Mouse (Mus musculus) heart, postnatal 0 days (tissue): ENCODE measurements around the gene Serinc1. TPM values are rescaled to one million over a fixed set of nuclear protein-coding genes. Genes with fewer than 3 reads are reported as not detected.
"Not testable (repeated sequence)": the region's sequence is repeated elsewhere in the genome, so short reads cannot be mapped to it uniquely, and the experiment has no call there.

Source experiments
- ATAC-seq: fragments of 200-750 bp; cut with Nextera tagmentation; 2 replicates; pipeline ENCODE4 v1.8.0; 2017; ENCODE audit warnings: low read depth, moderate number of reproducible peaks, moderate library complexity; ENCODE audit not compliant: insufficient read depth
- DNase-seq: peaks from one replicate; pipeline ENCODE4 v3.0.0-alpha.2; 2016; ENCODE audit warnings: low spot score
- H3K27ac ChIP-seq: fragments of 300-500 bp; sonication (generic); 2 replicates; pipeline ENCODE4 v1.5.1; 2014; ENCODE audit warnings: low read depth, mild to moderate bottlenecking
- H3K27me3 ChIP-seq: fragments of 300-500 bp; sonication (generic); 2 replicates; pipeline ENCODE4 v1.6.1; 2014; ENCODE audit warnings: low read length, mixed read lengths; ENCODE audit not compliant: control insufficient read depth, insufficient read depth
- H3K36me3 ChIP-seq: fragments of 300-500 bp; sonication (generic); replicated peaks from 2 replicates; pipeline ENCODE4 v1.6.1; 2014; ENCODE audit warnings: low read length, mixed read lengths; ENCODE audit not compliant: control insufficient read depth, insufficient read depth
- H3K4me1 ChIP-seq: fragments of 300-500 bp; sonication (generic); 2 replicates; pipeline ENCODE4 v1.6.1; 2014; ENCODE audit warnings: antibody characterized with exemption; ENCODE audit not compliant: control insufficient read depth, insufficient read depth
- H3K4me2 ChIP-seq: fragments of 300-500 bp; sonication (generic); 2 replicates; pipeline ENCODE4 v1.6.1; 2014; ENCODE audit warnings: low read depth, mild to moderate bottlenecking, low read length, moderate library complexity
- H3K4me3 ChIP-seq: fragments of 300-500 bp; sonication (generic); 2 replicates; pipeline ENCODE4 v1.5.1; 2014; ENCODE audit warnings: low read depth, low read length
- H3K9ac ChIP-seq: fragments of 300-500 bp; sonication (generic); replicated peaks from 2 replicates; pipeline ENCODE4 v1.6.1; 2014; ENCODE audit warnings: low read depth, low read length, mixed read lengths
- H3K9me3 ChIP-seq: fragments of 300-500 bp; sonication (generic); replicated peaks from 2 replicates; pipeline ENCODE4 v1.6.1; 2016; ENCODE audit warnings: low read length; ENCODE audit not compliant: control insufficient read depth
- CTCF ChIP-seq: IDR thresholded peaks from 2 replicates; pipeline ENCODE4 v1.5.1; 2016; ENCODE audit warnings: antibody characterized with exemption, control low read depth, low read depth
- EP300 ChIP-seq: IDR thresholded peaks from 2 replicates; pipeline ENCODE4 v1.6.1; 2016; ENCODE audit warnings: antibody characterized with exemption, low read depth
- WGBS: fragments of 180-500 bp; shearing (Covaris S2); extraction: QIAGEN DNeasy Blood & Tissue Kit; methylation state at CpG from one replicate; pipeline ENCODE4 v1.1.7; 2014; 5-methylcytosine and 5-hydroxymethylcytosine counted together
- polyA plus RNA-seq: library from polyadenylated mRNA; unstranded; fragments of >200 nt; fragmentation: Nextera tagmentation; extraction: Ambion mirVana; gene quantifications from 2 replicates; pipeline ENCODE4 v1.2.1, GENCODE M21; 2015
- total RNA-seq: library from RNA; depleted of rRNA; stranded (reverse); fragments of >200 nt; gene quantifications from 2 replicates; pipeline ENCODE4 v1.2.3, GENCODE M21; 2014; ENCODE audit warnings: low replicate concordance

The Serinc1 gene
- total and polyA plus RNA-seq, 2 experiments from 2014 or later, result 145 to 158 TPM

- Histone ChIP-seq H3K4me1 (no peaks in the 10 kb centered on the region), H3K4me3 (no peak overlapping the region), H3K27ac (no peak overlapping the region), H3K36me3 (no peaks in the 10 kb centered on the region), H3K27me3 (no peaks in the 10 kb centered on the region), H3K9ac (no peak overlapping the region), H3K9me3 (no peaks in the 10 kb centered on the region), H3K4me2 (no peak overlapping the region)
- ATAC-seq, result no peak
- TF ChIP-seq CTCF, result no peak
- no peak for TF ChIP-seq EP300
- no peak for DNase-seq
- WGBS, result 42% methylated on average over 1 of the region's 1 CpGs
Observed at GRCm38 (mm10) chr10:57566221-57566620, 33.9 kb upstream of the Serinc1 start.

DNA sequence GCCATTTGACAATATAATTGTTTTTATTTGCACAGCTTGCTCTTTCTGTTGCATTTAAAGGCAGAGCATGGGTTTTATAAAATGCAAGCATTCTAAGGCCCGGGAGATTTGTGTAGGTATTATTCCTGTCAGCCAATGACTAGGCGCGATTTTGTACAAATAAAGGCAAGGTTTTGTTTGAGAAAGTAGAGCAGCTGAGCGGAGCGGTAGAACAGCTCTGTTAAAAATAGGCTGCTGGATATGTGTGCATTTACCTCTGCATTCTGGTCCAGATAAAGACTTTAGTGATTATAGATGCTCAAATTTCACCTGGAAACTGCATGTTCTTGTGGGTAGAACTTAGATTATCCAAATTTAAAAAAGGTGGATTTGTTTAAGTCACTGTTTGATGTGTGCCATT lies 25.3 kb upstream of the Serinc1 start:
- no peak overlapping the region for H3K27ac ChIP-seq
- no peaks in the 10 kb centered on the region for H3K4me1 ChIP-seq
- ATAC-seq (no peak), DNase-seq (no peak)
- H3K9ac ChIP-seq, result no peak overlapping the region
- H3K27me3 ChIP-seq, result no peaks in the 10 kb centered on the region
- no peak overlapping the region for H3K4me3 ChIP-seq
- no peak overlapping the region for H3K4me2 ChIP-seq
- no peaks in the 10 kb centered on the region for H3K36me3 ChIP-seq
- TF ChIP-seq CTCF (no peak), EP300 (no peak)
- WGBS, result 83% methylated on average over 5 of the region's 5 CpGs
- H3K9me3 ChIP-seq, result no peaks in the 10 kb centered on the region

- H3K4me3 ChIP-seq, result no peak overlapping the region
- no peak overlapping the region for H3K27ac ChIP-seq
- no peaks in the 10 kb centered on the region for H3K27me3 ChIP-seq
- TF ChIP-seq CTCF (no peak), EP300 (no peak)
- ATAC-seq, result no peak
- 70% methylated on average over 1 of the region's 1 CpGs for WGBS
- H3K4me2 ChIP-seq, result no peak overlapping the region
- H3K4me1 ChIP-seq, result no peaks in the 10 kb centered on the region
- no peak overlapping the region for H3K9ac ChIP-seq
- no peaks in the 10 kb centered on the region for H3K9me3 ChIP-seq
- no peak for DNase-seq
- no peaks in the 10 kb centered on the region for H3K36me3 ChIP-seq
Observed at GRCm38 (mm10) chr10:57553719-57554118, 21.4 kb upstream of the Serinc1 start.

GRCm38 (mm10) chr10:57549631-57550030 lies 17.3 kb upstream of the Serinc1 start:
- Histone ChIP-seq H3K9me3 (no peaks in the 10 kb centered on the region), H3K4me1 (no peaks in the 10 kb centered on the region), H3K4me2 (no peak overlapping the region), H3K9ac (no peak overlapping the region), H3K27me3 (no peaks in the 10 kb centered on the region), H3K4me3 (no peak overlapping the region), H3K27ac (no peak overlapping the region), H3K36me3 (no peaks in the 10 kb centered on the region)
- TF ChIP-seq EP300 (no peak), CTCF (no peak)
- 70% methylated on average over 4 of the region's 4 CpGs for WGBS
- DNase-seq, result no peak
- no peak for ATAC-seq

DNA sequence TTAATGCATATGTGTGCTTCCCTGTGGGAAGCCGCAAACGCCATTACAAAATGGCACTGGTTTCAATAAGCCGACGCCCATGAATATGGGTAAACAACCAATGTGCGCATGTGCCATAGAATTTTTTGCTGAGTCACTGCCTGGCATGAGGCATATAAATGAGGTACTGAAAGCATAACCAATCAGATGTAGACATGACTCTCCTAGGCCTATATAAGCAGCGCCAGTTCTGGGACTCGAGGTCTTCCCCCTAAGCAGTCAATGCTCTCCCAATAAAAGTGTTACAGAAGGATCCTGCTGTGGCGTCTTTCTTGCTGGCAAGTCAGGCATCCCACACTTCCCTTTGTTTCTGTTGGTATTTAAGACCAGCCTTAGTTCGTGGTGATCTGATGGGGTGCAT lies 11.6 kb upstream of the Serinc1 start:
- not testable (repeated sequence) for H3K27ac ChIP-seq, H3K36me3 ChIP-seq, H3K4me1 ChIP-seq, H3K9me3 ChIP-seq, DNase-seq, H3K4me2 ChIP-seq, H3K27me3 ChIP-seq, ATAC-seq, H3K9ac ChIP-seq, H3K4me3 ChIP-seq
- 86% methylated on average over 9 of the region's 9 CpGs for WGBS

- WGBS, result 4% methylated on average over 24 of the region's 28 CpGs
- Histone ChIP-seq H3K9ac (peak overlapping the region; percentile 96), H3K4me3 (peak overlapping the region; percentile 84), H3K4me2 (peak overlapping the region; percentile 75), H3K27ac (peak overlapping the region; percentile 96), H3K9me3 (0 out of 2 replicates have a peak, but pooled peaks cover 3% of the 10 kb centered on the region), H3K27me3 (no peaks in the 10 kb centered on the region), H3K36me3 (peaks cover 10% of the 10 kb centered on the region), H3K4me1 (peaks cover 25% of the 10 kb centered on the region)
- ATAC-seq, result no peak
- TF ChIP-seq CTCF (no peak), EP300 (no peak)
- DNase-seq, result peak; percentile 13
Observed at GRCm38 (mm10) chr10:57531616-57532217, 613 bp downstream of the Serinc1 start.
